Mouse (Mus musculus) heart, embryonic 14.5 days (tissue): ENCODE results near the gene Ppp2r5d. TPM values are rescaled to one million over a fixed set of nuclear protein-coding genes. Genes with fewer than 3 reads are reported as not detected.

Experiments
- ATAC-seq: fragments of 200-750 bp; cut with Nextera tagmentation; 2 replicates; pipeline ENCODE4 v1.8.0; 2017; ENCODE audit warnings: low read depth, moderate TSS enrichment; ENCODE audit not compliant: insufficient number of reproducible peaks, insufficient read depth, low FRiP score
- H3K27ac ChIP-seq, 2 experiments: fragments of 200-500 bp in 1 of 2; fragments of 300-500 bp in 1 of 2; sonication (generic) in 1 of 2; replicated peaks in 1 of 2; 2 replicates each; pipeline ENCODE4 v1.5.1; 2012 to 2014; ENCODE audit warnings: low read depth in 2 of 2, low read length in 2 of 2, control low read depth in 1 of 2, mild to moderate bottlenecking in 1 of 2, mixed read lengths in 1 of 2; ENCODE audit not compliant: control insufficient read depth in 1 of 2, insufficient read depth in 1 of 2
- H3K27me3 ChIP-seq: fragments of 300-500 bp; sonication (generic); 2 replicates; pipeline ENCODE4 v1.6.1; 2014; ENCODE audit warnings: mild to moderate bottlenecking, low read length, control low read depth; ENCODE audit not compliant: control insufficient read depth, insufficient read depth
- H3K36me3 ChIP-seq: fragments of 300-500 bp; sonication (generic); 2 replicates; pipeline ENCODE4 v1.6.1; 2014; ENCODE audit warnings: mild to moderate bottlenecking, control low read depth, low read length, mixed read lengths; ENCODE audit not compliant: control insufficient read depth, insufficient read depth
- H3K4me1 ChIP-seq, 2 experiments: fragments of 200-500 bp in 1 of 2; fragments of 300-500 bp in 1 of 2; sonication (generic) in 1 of 2; 2 replicates each; pipeline ENCODE4 v1.6.1; 2012 to 2014; ENCODE audit warnings: low read length in 2 of 2, control low read depth in 1 of 2, mixed read lengths in 1 of 2; ENCODE audit not compliant: control insufficient read depth in 2 of 2, insufficient read depth in 2 of 2
- H3K4me2 ChIP-seq: fragments of 300-500 bp; sonication (generic); 2 replicates; pipeline ENCODE4 v1.6.1; 2014; ENCODE audit warnings: mild to moderate bottlenecking, low read length
- H3K4me3 ChIP-seq, 2 experiments: fragments of 200-500 bp in 1 of 2; fragments of 300-500 bp in 1 of 2; sonication (generic) in 1 of 2; 2 replicates each; pipeline ENCODE4 v1.5.1; 2012 to 2014; ENCODE audit warnings: low read length in 2 of 2, mild to moderate bottlenecking in 2 of 2, control low read depth in 1 of 2, low read depth in 1 of 2, moderate library complexity in 1 of 2; ENCODE audit not compliant: control insufficient read depth in 1 of 2, insufficient read depth in 1 of 2
- H3K9ac ChIP-seq: fragments of 300-500 bp; sonication (generic); 2 replicates; pipeline ENCODE4 v1.6.1; 2014; ENCODE audit warnings: mild to moderate bottlenecking, low read length
- H3K9me3 ChIP-seq: fragments of 300-500 bp; sonication (generic); 2 replicates; pipeline ENCODE4 v1.6.1; 2016; ENCODE audit warnings: low read length, control low read depth; ENCODE audit not compliant: control insufficient read depth
- WGBS: fragments of 180-500 bp; shearing (Covaris S2); extraction: QIAGEN DNeasy Blood & Tissue Kit; methylation state at CpG from one replicate; pipeline ENCODE4 v1.1.7; 2014; 5-methylcytosine and 5-hydroxymethylcytosine counted together
- polyA plus RNA-seq: library from polyadenylated mRNA; unstranded; fragments of >200 nt; fragmentation: Nextera tagmentation; extraction: Ambion mirVana; gene quantifications from 2 replicates; pipeline ENCODE4 v1.2.1, GENCODE M21; 2014

The Ppp2r5d gene
- polyA plus RNA-seq, 1 experiment from 2014 or later = 46.3 TPM

- H3K4me3 ChIP-seq = peak within 1 kb of the TSS; percentile 66 to 78
- peak within 1 kb of the TSS; percentile 92 to 93 for H3K27ac ChIP-seq
- ATAC-seq = no peak
- H3K4me1 ChIP-seq = peaks cover 18 to 31% of the 10 kb centered on the region in 2 experiments
- WGBS = 67% methylated on average over 8 of the region's 9 CpGs
- H3K4me2 ChIP-seq = peak within 1 kb of the TSS; percentile 84
- H3K27me3 ChIP-seq = no peaks in the 10 kb centered on the region
- H3K36me3 ChIP-seq = peaks cover 49% of the 10 kb centered on the region
- peak within 1 kb of the TSS; percentile 83 for H3K9ac ChIP-seq
- H3K9me3 ChIP-seq = no peaks in the 10 kb centered on the region
Observed at GRCm38 (mm10) chr17:46678416-46678815, 26.5 kb downstream of the Ppp2r5d start, which contains the start of gene Mea1. Gene Mea1, plus strand, starts transcription at chr17:46678793.

- H3K9ac ChIP-seq = peak overlapping the region; percentile 86
- H3K27me3 ChIP-seq = no peaks in the 10 kb centered on the region
- H3K36me3 ChIP-seq = peaks cover 62% of the 10 kb centered on the region
- peaks cover 21 to 31% of the 10 kb centered on the region in 2 experiments for H3K4me1 ChIP-seq
- 19% methylated on average over 15 of the region's 15 CpGs for WGBS
- 0 out of 2 replicates have a peak, but pooled peaks have one; percentile 0 for ATAC-seq
- H3K9me3 ChIP-seq = no peaks in the 10 kb centered on the region
- H3K27ac ChIP-seq = peak overlapping the region; percentile 75 to 80
- H3K4me2 ChIP-seq = peak overlapping the region; percentile 81
- peak overlapping the region; percentile 79 to 94 for H3K4me3 ChIP-seq
Observed at GRCm38 (mm10) chr17:46674530-46675283, 30.2 kb downstream of the Ppp2r5d start.

DNA sequence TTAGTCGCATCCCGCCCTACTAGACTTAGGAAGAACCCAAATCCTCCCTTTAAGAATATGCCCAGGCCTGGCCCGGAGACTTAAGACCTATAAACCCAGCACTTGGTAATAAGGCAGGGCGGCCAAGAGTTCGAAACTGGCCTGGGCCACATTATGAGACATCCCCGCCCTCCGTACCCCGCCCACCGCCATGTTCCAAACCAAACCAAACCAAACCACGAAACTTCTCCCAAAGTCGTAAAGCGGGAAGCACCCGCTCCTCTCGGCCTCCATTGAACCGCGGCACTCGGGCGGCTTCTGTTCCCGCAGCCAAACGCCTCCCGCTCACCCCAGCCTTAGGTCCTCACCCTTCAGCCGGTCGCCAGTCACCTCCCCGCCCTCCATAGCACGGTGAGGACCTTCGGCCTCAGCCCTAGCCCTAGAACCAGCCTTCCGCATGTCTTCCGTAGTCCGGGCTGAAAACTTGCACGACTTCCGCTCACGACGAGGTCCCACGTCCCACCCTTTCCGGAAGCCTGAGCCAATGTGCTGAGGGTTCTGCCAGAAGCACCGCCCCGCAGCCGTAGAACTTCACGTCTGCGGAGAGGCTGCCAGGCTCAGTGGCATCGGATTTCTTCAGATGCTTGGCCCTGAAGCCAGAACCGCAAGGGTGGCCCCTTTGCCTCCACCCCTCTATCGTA is 30.9 kb downstream of the Ppp2r5d start, which contains the start of gene Rrp36:
Gene Rrp36 (minus strand): TSS at position 503 of the 680 bp plus-strand sequence.
- peaks cover 18 to 24% of the 10 kb centered on the region in 2 experiments for H3K4me1 ChIP-seq
- ATAC-seq = peak; percentile 82
- peak within 1 kb of the TSS; percentile 79 to 94 for H3K4me3 ChIP-seq
- no peaks in the 10 kb centered on the region for H3K9me3 ChIP-seq
- H3K27me3 ChIP-seq = no peaks in the 10 kb centered on the region
- H3K4me2 ChIP-seq = peak within 1 kb of the TSS; percentile 81
- H3K36me3 ChIP-seq = peaks cover 69% of the 10 kb centered on the region
- peak within 1 kb of the TSS; percentile 86 for H3K9ac ChIP-seq
- WGBS = 1% methylated on average over 43 of the region's 43 CpGs
- H3K27ac ChIP-seq = peak within 1 kb of the TSS; percentile 80 to 86

DNA sequence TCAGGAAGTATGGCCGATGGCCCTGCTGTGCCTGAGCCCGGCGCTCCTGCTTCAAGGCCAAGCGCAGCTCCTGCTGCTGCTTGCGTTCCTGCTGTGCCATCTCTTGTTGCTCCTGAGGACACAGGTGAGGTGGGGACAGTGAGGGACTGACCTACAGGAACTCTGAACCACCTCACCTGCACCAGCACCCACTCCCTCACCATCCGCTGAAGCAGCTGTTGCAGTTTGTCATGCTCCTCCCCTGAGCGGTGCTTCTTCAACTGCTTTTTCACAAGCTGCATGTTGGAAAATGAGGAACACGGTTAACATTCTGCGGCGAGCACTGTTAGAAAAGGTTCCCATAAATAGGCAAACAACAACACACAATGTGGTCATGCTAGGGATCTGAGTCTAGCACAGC is 35.0 kb downstream of the Ppp2r5d start:
- Histone ChIP-seq H3K4me1 (peaks cover 10 to 13% of the 10 kb centered on the region in 2 experiments), H3K27me3 (no peaks in the 10 kb centered on the region), H3K4me3 (no peak overlapping the region), H3K27ac (no peak overlapping the region), H3K4me2 (no peak overlapping the region), H3K36me3 (peaks cover 69% of the 10 kb centered on the region), H3K9ac (no peak overlapping the region), H3K9me3 (no peaks in the 10 kb centered on the region)
- ATAC-seq = no peak
- 94% methylated on average over 10 of the region's 10 CpGs for WGBS

- H3K9ac ChIP-seq = no peak overlapping the region
- 77% methylated on average over 16 of the region's 16 CpGs for WGBS
- H3K27me3 ChIP-seq = no peaks in the 10 kb centered on the region
- peaks cover 83% of the 10 kb centered on the region for H3K36me3 ChIP-seq
- peaks cover under 1 to 1% of the 10 kb centered on the region in 2 experiments; a peak in 2 of 4 replicates for H3K4me1 ChIP-seq
- no peaks in the 10 kb centered on the region for H3K9me3 ChIP-seq
- H3K4me2 ChIP-seq = no peak overlapping the region
- H3K27ac ChIP-seq = no peak overlapping the region
- H3K4me3 ChIP-seq = no peak overlapping the region
- ATAC-seq = 0 out of 2 replicates have a peak, but pooled peaks have one; percentile 40
Observed at GRCm38 (mm10) chr17:46667712-46668111, 37.2 kb downstream of the Ppp2r5d start.

GRCm38 (mm10) chr17:46662730-46663129 is 42.2 kb downstream of the Ppp2r5d start:
- Histone ChIP-seq H3K27ac (no peak overlapping the region), H3K9me3 (no peaks in the 10 kb centered on the region), H3K4me3 (no peak overlapping the region), H3K4me1 (no peaks in the 10 kb centered on the region), H3K36me3 (peaks cover 98% of the 10 kb centered on the region), H3K4me2 (no peak overlapping the region), H3K9ac (no peak overlapping the region), H3K27me3 (no peaks in the 10 kb centered on the region)
- WGBS = 84% methylated on average over 5 of the region's 5 CpGs
- no peak for ATAC-seq

DNA sequence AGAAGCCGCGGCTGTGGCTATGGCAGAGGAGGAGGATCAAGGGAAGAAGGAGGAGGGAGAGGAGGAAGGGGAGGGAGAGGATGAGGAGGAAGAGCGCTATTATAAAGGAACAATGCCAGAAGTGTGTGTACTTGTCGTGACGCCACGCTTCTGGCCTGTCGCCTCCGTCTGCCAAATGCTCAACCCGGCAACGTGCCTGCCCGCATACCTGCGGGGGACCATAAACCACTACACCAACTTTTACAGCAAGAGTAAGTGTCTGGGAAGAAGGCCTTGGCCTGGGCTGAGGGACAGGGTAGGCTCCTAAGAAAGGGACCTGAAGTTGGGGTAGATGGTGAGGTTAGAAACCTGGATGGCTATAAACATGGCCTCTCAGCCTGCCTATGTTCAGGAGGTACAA is 42.9 kb downstream of the Ppp2r5d start:
- no peak for ATAC-seq

More for the DNA sequence above, 42.9 kb downstream of the Ppp2r5d start:
- Histone ChIP-seq H3K9me3 (no peaks in the 10 kb centered on the region), H3K36me3 (peaks cover 100% of the 10 kb centered on the region), H3K27ac (no peak overlapping the region), H3K4me1 (no peaks in the 10 kb centered on the region), H3K27me3 (no peaks in the 10 kb centered on the region), H3K4me2 (no peak overlapping the region), H3K4me3 (no peak overlapping the region), H3K9ac (no peak overlapping the region)
- 89% methylated on average over 12 of the region's 12 CpGs for WGBS
